Mouse (Mus musculus) kidney, postnatal 4 days (tissue): Measurements from ENCODE around the gene Ptprcap.
"Not testable (repeated sequence)": the region's sequence is repeated elsewhere in the genome, so short reads cannot be mapped to it uniquely, and the experiment has no call there.

Source experiments
- DNase-seq, 2 experiments: peaks; one replicate each; pipeline ENCODE4 v3.0.0; 2021; ENCODE audit warnings: mixed read lengths in 2 of 2

Gene Ptprcap

DNA sequence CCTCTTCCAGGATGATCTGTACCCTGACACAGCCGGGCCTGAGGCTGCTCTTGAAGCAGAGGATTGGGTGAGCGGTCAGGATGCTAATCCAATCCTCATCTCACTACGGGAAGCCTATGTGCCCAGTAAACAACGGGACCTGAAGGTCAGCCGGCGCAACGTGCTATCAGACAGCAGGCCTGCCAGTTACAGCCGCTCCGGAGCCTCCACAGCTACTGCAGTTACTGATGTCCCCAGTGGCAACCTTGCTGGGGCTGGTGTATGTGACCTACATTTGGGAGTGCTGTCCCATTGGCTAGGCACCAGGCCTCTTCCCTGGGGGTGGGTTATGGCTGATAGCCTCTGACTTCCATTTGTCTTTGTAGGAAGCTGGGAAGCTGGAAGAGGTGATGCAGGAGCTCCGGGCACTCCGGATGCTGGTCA, at the start of gene Ptprcap:
TSS of gene Ptprcap (plus strand) at position 373 of the 423 bp plus-strand sequence.
- DNase-seq = no peak

DNA sequence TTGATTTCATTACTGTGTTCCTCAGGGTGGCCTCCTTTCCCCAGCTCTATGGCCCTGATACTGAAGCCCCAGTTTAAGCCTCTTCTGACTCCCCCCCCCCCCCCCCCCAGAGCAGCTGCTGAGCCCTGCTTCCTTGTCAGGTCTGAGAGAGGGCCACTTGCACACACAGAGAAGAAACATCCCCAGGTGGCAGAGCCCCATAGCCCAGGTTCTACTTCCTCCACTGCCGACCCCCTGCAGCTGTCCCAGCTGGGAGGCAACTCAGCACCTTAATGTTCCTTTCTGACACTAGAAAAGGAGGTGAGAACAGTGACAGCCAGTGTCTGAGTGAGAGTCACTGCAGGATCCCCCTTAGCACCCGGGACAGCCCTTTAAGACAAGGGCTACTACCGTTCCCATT, 49.6 kb upstream of the Ptprcap start:
- no peak for DNase-seq

- no peak for DNase-seq
Observed at GRCm38 (mm10) chr19:4104675-4105194, 48.7 kb upstream of the Ptprcap start.

DNA sequence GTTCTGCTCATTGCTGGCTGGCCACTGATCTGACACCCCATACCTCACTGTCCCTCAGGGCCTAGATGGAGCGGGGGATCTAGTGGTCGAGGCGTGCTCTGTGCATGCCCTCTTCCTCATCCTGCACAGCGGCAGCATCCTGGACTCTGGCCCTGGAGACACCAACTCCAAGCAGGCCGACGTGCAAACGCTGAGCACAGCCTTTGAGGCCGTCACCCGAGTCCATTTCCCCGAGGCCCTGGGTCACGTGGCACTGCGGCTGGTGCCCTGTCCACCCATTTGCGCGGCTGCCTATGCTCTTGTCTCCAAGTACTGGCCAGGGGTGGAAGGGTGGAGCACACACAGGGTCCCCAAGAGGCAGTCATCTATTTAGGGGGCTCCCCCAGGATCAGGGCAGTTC, 46.8 kb upstream of the Ptprcap start:
- no peak for DNase-seq

DNA sequence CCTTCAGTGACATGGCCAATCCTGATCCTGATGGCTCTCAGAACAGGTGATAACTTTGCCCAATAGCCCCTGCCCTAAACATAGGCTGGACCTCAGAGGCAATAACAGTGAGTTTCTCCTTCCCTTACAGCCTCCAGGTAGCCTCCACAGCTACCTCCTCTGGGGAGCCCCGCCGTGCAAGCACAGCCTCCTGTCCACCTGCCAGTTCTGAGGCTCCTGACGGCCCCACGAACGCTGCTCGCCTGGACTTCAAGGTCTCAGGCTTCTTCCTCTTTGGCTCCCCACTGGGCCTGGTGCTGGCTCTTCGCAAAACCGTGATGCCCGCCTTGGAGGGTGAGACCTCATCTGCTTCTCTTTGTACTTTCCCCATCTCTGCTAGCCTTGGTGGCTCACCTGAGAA, 44.9 kb upstream of the Ptprcap start:
- DNase-seq = no peak

GRCm38 (mm10) chr19:4112063-4112960, 41.1 kb upstream of the Ptprcap start:
- no peak for DNase-seq

DNA sequence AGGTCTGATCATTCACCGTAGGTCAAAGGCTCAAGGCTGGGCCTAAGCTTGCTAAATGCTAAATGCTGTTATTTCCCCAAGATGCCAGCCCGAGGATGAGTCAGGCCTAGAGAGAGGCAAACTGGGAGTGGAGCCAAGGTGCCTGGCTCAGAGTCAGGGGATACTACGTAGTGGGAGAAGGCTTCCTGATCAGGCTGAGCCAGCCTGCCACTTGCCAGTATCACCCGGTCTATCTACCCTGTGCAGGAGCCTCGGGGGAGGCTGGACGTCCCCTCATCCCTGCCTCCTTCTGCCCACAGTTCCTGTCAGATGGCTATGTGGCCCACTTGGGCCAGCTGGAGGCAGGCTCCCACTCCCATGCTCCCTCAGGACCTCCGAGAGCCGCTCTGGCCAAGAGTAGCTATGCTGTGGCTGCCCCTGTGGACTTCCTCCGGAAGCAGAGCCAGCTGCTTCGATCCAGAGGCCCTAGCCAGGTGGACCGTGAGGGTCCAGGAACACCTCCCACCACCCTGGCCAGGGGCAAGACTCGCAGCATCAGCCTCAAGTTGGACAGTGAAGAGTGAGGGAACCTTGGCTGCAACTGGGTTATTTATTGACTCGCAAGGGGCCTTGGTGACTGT, 40.1 kb upstream of the Ptprcap start:
- DNase-seq = peak; percentile 64 to 75

GRCm38 (mm10) chr19:4113806-4114230, 39.6 kb upstream of the Ptprcap start:
- DNase-seq = peak; percentile 51 to 66

GRCm38 (mm10) chr19:4114551-4114950, 38.9 kb upstream of the Ptprcap start:
- DNase-seq = no peak

DNA sequence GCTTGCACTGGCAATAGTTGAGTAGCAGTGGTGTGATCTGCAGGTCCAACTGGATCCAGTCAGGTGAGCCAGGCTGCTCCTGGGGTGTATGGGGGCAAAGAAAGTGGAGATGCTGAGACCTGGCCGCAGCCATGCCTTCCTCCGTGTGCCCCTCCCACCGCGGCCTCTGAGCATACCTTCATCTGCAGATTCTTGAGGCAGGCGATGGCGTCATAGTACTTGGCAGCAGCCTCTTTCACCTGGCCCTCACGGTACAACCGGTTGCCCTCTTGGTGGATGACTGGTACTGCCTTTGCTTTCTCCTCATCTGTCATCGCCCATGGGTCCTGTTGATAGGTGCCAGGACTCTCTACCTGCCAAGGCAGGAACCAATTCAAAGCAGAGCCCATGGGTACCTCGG, 38.3 kb upstream of the Ptprcap start:
- DNase-seq = no peak

DNA sequence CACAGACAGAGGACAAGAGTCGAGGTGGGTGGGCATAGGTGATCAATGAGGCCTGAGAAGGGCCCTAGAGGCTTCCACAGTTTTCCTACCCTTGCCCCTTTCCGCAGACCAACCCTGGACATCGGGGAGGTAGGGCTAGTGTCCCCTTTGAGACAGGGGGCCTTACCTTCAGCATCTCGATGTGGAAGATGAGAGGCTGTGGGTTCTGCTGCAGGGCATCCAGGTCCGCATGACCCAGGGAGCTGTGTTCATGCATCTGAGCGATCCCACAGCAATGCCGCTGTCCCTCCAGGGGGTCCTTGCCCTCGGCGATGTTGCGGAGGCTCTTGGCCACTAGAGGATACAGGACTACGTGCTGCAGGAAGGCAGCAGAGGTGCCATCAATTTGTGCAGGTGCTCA, 37.6 kb upstream of the Ptprcap start:
- DNase-seq = no peak

- peak; percentile 35 to 59 for DNase-seq
Observed at GRCm38 (mm10) chr19:4117006-4117405, 36.4 kb upstream of the Ptprcap start.

DNA sequence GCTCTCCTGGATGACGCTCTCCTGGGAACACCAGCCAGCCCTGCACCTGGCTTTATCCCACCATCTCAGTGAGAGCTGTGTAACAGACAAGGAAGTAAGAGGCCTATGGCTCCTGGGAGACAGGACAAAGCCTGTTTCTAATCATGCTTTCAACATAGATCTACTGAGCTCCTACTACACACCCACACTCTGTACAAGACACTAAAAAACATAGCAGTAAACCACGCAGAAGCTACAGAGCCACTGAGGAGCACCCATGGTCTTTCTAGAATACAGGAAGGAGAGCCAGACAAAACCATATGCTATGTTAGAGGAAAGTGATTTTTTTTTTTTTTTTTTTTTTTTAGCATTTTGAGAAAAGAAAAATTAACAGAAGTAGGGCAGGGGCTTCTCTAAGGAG, 35.1 kb upstream of the Ptprcap start:
- no peak for DNase-seq

- no peak for DNase-seq
Observed at GRCm38 (mm10) chr19:4119716-4120487, 33.5 kb upstream of the Ptprcap start.

GRCm38 (mm10) chr19:4120496-4120895, 32.9 kb upstream of the Ptprcap start:
- no peak for DNase-seq

GRCm38 (mm10) chr19:4121097-4121805, 32.2 kb upstream of the Ptprcap start:
- peak; percentile 99 for DNase-seq

- not testable (repeated sequence) for DNase-seq
Observed at GRCm38 (mm10) chr19:4121896-4122295, 31.5 kb upstream of the Ptprcap start.

GRCm38 (mm10) chr19:4122411-4123370, 30.7 kb upstream of the Ptprcap start:
- no peak for DNase-seq

DNA sequence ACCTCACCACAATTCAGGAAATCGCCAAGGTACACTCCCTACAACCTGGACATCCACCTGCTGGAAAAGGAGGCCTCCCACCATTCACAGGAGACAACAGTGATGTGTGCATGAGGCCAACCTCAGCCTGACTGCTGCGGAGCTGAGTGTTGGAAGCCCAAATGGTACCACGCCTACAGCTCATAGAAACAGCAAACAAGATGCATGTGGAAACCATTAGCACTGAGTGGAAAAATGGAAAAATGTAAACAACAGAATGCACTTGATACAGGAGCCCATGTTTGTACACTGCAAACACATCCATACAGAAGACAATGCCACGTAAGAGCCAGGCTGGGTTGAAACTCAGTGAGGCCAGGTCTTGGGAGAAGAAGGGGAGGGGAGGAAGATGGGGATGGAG, 29.0 kb upstream of the Ptprcap start:
- DNase-seq = no peak

DNA sequence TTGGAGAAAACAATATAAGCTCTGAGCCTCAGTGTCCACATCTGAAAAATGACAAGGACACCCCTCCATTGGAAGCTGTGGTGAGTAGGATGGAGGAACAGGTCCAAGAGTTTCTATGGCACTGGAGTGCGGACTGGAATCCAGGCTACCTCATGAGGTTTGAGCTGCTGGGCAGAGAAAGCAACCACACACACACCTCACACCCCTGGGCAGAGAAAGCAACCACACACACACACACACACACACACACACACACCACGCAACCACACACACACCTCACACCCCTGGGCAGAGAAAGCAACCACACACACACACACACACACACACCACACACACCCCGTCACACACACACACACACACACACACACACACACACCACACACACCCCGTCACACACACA, 28.1 kb upstream of the Ptprcap start:
- not testable (repeated sequence) for DNase-seq
